Mouse (Mus musculus) liver (tissue): ENCODE measurements around the gene Zbtb16.

Experiments used
- DNase-seq: peaks from one replicate; pipeline ENCODE4 v3.0.0-alpha.2; 2020; ENCODE audit warnings: mixed read lengths

Zbtb16 gene

DNA sequence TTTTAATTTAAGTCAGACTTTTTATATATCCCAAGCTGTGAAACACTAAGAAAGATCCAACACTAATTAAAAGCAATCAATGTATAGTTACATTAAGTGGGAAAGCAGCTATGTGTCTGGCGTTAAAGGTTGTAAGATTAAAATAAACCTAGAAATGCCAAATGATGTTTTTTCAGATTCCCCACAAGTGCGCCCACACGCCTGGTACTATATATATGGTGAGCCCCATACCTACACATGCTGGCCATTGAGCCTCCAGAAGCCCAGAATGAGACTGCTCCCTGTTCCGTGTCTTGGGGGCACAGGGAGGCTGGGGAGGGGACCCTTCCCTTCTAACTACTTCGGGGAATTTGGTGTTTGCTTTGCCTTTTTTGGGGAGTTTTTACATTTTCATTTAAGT lies 34.7 kb downstream of the Zbtb16 start:
- no peak for DNase-seq

- no peak for DNase-seq
Measured at GRCm38 (mm10) chr9:48800627-48801026, 35.4 kb downstream of the Zbtb16 start.

DNA sequence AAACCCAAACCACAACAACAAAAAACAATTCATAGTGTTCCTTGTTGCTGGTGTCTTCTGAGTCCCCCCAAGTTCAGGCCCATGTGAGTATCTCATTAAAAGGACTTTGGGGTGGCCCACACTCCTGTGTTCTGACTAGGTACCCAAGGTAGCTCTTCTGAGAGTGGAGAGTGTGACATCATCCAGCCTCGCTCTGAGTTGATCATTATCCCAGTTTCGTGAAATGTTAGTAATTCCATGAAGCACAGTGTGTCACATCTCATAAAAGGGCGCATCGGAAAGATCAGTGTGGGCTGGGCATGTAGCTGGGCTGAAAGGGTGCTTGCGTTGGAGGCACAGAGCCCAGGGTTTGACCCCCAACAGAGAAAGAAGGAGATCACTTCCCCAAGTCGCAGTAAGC lies 38.0 kb downstream of the Zbtb16 start:
- DNase-seq = no peak

- DNase-seq = no peak
Measured at GRCm38 (mm10) chr9:48796267-48796822, 39.7 kb downstream of the Zbtb16 start.

GRCm38 (mm10) chr9:48795740-48796139 lies 40.3 kb downstream of the Zbtb16 start:
- no peak for DNase-seq

DNA sequence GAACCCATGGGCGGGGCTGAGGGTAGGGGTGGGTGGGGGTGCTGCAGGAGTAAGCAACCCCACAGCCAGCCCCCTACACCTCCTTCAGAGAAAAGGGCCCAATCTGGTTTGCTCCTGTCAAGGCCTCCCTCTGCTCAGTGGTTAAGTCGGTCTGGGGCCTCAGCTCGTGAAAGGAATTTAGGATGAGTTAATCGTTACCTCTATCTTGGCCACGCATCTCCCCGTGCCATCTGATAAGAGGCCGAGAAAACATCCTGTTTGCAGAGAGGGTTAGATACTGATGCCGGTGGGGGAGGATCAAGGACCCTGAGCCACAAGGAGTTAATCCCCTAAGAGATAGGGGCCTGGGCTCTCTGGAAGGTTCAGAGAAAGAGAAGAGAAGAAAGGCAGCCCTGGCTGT lies 40.9 kb downstream of the Zbtb16 start:
- DNase-seq = peak; percentile 12

GRCm38 (mm10) chr9:48794463-48794862 lies 41.6 kb downstream of the Zbtb16 start:
- DNase-seq = no peak

- DNase-seq = no peak
Measured at GRCm38 (mm10) chr9:48793638-48794188, 42.3 kb downstream of the Zbtb16 start.

GRCm38 (mm10) chr9:48790575-48790974 lies 45.4 kb downstream of the Zbtb16 start:
- no peak for DNase-seq

DNA sequence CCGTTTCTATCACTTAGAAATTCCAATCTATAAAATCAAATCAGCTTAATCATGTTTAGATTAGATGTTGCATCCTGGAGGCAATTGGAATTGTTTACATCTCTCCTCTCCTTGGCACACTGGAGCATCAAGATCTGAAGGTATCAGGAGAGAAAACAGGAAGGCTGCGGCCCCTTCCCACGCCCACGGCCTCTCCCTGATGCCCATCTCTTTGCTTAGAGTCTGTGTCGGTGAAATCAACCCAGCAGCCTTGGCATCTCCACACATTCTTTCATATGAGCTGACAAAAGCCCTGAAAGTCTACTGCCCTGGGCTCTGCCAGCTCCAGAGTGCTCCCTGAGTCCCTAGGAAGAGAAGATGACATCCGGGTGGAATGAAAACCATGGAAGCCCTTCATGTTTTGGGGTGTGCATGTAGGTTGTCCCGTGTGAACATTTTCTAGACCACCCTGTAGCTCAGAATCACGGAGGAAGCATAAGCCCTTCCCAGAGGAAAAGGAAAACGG lies 48.1 kb downstream of the Zbtb16 start:
- no peak for DNase-seq

GRCm38 (mm10) chr9:48787321-48787720 lies 48.7 kb downstream of the Zbtb16 start:
- DNase-seq = no peak

- no peak for DNase-seq
Measured at GRCm38 (mm10) chr9:48786814-48787213, 49.2 kb downstream of the Zbtb16 start.

DNA sequence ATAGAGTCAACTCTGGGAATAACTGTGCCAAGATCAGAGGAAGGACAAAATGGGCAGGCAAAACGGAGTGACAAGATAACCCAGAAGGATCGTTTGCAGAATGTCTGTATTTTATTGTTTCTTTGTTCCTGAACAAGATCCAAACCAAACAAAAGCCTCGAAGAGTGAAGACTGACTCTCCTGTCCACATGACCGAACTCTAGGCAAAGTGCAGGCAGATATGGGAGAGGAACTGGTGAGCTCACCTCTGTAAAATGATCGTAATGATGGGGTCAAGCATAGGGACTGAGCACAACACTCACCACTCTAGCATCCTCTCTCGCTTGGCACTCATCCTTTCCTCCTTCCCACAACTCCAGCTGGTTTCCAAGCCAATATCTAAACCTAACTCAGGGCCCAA lies 51.1 kb downstream of the Zbtb16 start:
- DNase-seq = no peak

DNA sequence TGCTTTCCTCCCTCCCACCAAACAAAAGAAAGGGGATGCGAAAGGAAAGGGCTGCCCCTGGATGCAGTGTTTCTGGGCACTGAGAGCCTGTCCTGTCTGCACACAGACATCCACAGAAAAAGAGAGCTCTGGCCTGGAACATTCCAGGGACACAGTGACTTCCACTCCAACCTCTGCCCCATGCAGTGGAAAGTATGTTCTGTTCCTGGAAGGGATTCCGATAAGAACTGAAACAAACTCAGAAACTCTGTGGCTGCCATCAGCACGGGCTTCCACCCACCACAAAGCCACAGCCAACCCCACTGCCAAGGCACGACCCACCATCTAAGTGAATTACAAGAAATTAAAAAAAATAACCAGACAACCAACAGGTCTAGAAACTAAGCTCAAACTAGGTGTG lies 52.7 kb downstream of the Zbtb16 start:
- no peak for DNase-seq

DNA sequence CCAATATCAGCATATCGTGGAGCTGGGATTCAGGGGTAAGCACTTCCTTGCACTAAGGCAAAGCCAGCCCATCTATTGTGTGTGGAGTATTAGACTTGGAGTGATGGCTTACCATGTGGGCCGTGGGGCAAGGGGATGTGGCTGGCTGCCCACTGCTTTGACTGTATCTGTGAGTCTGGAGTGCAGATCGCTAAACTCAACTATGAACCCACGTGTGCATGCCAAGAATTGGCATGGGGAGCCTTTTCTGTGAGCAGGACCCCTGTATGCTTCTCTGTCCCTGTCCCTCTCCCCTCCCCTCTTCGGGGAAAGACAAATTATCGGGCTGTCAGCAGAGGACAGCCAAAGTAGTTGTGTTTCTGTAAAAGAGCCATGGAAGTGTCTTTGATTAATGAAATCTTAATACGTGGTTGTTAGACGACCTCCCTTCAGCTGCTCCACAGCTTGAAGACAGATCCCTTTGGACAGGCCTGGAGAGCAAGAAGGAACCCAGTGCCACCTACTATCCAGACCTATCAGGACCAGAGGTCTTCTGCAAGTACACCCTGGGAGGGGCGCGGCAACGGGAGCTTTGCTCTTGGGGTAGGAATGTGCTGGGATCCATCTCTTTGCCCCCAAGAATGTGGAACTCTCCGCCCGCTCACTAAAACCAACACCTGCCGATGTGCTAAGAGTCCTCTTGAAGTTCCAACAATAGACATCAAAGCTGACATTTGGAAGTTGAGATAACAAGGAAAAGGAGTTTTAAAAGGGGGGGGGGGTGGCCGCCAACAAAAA lies 53.5 kb downstream of the Zbtb16 start:
- no peak for DNase-seq

DNA sequence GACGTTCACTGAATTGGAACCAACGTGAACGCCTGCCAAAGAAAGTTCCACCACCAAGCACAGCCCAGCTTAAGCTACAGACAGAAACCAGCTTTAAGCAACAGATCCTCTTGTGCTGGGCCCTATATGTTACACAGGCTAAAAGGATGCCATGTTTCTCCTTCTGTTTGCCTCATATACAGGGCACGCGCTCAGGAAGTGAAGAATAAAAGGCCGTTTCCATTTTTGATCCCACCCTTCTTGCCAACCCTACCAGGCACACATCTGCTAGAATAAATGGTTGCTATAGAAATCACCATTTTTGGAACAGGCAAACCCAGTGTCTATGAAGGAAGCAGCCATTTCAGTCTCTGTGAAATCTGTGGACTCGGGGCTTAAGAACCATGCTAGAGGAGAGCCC lies 59.8 kb downstream of the Zbtb16 start:
- DNase-seq = no peak

- DNase-seq = no peak
Measured at GRCm38 (mm10) chr9:48775561-48775960, 60.5 kb downstream of the Zbtb16 start.

GRCm38 (mm10) chr9:48773710-48774109 lies 62.3 kb downstream of the Zbtb16 start:
- DNase-seq = no peak

- DNase-seq = no peak
Measured at GRCm38 (mm10) chr9:48773130-48773529, 62.9 kb downstream of the Zbtb16 start.

- no peak for DNase-seq
Measured at GRCm38 (mm10) chr9:48771504-48771903, 64.5 kb downstream of the Zbtb16 start.

DNA sequence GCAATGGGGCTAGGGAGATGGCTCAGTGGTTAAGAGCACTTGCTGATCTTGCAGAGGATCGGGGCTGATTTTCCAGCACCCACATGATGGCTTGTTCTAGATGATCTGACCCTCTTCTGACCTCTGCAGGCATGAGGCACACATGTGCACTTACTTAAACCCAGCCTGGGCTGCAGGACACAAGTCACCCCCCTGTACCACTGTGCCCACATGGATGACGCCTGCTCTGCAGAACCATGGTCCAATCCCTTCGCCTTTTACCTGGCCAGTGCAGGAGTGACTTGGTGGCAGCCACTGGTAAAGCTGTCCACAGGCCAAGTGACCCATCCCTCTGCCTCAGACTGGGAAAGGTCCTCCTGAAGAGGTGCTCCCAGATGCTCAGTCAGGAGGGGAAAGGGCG lies 67.1 kb downstream of the Zbtb16 start:
- DNase-seq = no peak

GRCm38 (mm10) chr9:48767666-48768432 lies 68.2 kb downstream of the Zbtb16 start:
- no peak for DNase-seq

DNA sequence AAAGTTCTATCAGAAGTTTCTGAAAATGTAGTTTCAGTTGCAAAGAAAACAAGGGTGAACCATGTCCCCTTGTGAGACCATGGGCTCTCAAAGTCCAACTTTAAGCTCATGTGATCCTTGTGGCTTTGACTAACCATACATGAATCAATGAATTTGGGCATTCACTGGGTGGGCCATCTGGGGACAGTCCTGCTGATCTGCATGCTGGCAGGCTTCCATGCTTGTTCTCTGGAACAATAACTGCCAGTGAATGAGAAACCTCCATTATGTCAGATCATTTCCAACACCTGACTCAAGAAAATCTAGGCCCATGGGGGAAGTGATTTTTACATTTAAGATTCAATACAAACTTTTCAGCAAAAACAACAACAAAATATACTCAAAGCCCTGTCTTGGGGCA lies 70.1 kb downstream of the Zbtb16 start:
- DNase-seq = no peak

- no peak for DNase-seq
Measured at GRCm38 (mm10) chr9:48764311-48764710, 71.7 kb downstream of the Zbtb16 start.
